Mouse (Mus musculus): ENCODE measurements around the gene Gm17374.
A peak's percentile ranks its signal among the peaks of the same experiment; 100 is the strongest.
"Not testable (repeated sequence)": the region's sequence is repeated elsewhere in the genome, so short reads cannot be mapped to it uniquely, and the experiment has no call there.

Gm17374 gene

DNA sequence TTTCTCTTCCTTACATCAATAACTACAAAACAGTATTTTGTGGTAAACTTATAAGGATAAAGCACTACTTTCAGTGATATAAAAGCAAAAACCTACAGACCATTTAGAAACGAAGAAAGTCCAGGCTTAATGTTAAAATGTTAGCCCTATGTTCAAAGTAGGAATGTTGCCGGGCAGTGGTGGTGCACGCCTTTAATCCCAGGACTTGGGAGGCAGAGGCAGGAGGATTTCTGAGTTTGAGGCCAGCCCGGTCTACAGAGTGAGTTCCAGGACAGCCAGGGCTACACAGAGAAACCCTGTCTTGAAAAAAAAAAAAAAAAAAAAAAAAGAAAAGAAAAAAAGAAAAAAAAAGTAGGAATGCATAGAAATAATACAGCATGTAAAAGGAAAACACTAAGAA is at the start of gene Gm17374:
Gene Gm17374, plus strand, starts transcription at position 301 of the 400 bp plus-strand sequence.
- not testable (repeated sequence) for DNase-seq (ENCODE audit: low spot score)

GRCm38 (mm10) chr2:140104951-140105350 is 46.9 kb upstream of the Gm17374 start:
- no peak for DNase-seq (ENCODE audit: low spot score)

- no peak for DNase-seq (ENCODE audit: low spot score)
Measured at GRCm38 (mm10) chr2:140107641-140108040, 44.2 kb upstream of the Gm17374 start.

GRCm38 (mm10) chr2:140108945-140109344 is 42.9 kb upstream of the Gm17374 start:
- DNase-seq (ENCODE audit: low spot score), result no peak

DNA sequence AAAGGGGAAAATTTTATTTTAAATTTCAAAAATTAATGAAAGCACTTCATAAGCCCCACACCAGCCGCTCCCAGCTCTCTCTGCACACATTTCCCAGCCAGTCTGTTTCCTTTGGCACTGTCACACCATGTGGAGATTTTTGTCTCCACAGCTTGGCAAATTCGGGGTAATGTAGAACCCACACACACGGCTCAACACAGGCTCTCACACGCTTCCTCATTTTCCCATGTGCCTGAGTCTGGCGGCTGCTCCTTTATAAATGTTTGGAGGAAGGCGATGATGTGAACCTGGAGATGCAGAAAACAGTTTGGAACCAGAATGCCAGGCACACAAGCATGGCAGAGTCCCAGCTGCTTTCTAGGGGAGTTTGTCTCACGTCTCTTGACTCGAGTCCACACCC is 38.0 kb upstream of the Gm17374 start:
- DNase-seq (ENCODE audit: low spot score), result no peak

DNA sequence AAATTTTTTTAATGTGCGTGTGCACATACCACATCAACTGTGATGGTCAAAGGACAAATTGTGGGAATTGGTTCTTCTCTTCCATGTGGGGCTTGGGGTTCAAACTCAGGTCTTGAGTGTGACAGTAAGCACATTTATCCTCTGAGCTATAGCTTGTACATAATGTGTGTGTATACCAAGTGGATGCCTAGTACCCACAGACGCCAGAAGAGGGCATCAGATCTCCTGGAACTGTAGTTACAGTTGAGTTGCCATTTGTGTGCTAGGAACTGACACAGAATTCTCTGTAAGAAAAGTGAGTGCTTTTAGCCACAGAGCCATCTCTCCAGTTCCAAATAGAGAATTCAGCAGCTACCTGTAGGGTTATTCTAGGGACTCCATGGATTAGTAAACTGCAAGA is 26.3 kb upstream of the Gm17374 start:
- no peak for DNase-seq (ENCODE audit: low spot score)

GRCm38 (mm10) chr2:140159186-140159730 is 7.4 kb downstream of the Gm17374 start:
- DNase-seq (ENCODE audit: low spot score), result no peak

DNA sequence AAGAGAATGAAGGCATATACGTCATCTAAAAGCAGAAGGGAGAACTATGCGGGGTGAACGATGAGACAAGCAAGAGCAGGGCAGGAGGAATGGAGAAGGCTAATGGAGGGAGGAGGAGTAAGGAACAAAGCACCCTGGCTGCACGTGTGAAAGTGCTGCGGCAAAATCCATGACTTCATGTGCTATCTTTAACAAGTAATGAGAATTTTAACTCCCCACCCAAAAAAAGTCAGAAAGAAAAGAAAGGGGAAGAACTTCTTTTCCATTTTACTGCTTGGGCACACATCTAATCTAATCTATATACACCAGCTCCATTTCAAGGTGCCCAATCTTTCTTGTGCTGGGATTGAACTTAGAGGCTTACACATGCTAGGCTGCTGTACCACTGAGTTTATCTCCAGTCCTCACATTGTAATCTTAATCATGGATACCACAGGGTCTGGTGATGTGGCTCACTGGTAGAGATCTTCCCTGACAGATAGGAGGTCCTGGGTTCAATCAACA is 11.6 kb downstream of the Gm17374 start:
- DNase-seq (ENCODE audit: low spot score), result no peak

GRCm38 (mm10) chr2:140169057-140169456 is 17.2 kb downstream of the Gm17374 start:
- DNase-seq (ENCODE audit: low spot score), result no peak

- peak; percentile 96 for DNase-seq (ENCODE audit: low spot score)
Measured at GRCm38 (mm10) chr2:140170127-140170802, 18.4 kb downstream of the Gm17374 start, which contains the start of the genes Esf1 and Ndufaf5. TSS of gene Esf1 (minus strand) at chr2:140170564. TSS of gene Ndufaf5 (plus strand) at chr2:140170649.

DNA sequence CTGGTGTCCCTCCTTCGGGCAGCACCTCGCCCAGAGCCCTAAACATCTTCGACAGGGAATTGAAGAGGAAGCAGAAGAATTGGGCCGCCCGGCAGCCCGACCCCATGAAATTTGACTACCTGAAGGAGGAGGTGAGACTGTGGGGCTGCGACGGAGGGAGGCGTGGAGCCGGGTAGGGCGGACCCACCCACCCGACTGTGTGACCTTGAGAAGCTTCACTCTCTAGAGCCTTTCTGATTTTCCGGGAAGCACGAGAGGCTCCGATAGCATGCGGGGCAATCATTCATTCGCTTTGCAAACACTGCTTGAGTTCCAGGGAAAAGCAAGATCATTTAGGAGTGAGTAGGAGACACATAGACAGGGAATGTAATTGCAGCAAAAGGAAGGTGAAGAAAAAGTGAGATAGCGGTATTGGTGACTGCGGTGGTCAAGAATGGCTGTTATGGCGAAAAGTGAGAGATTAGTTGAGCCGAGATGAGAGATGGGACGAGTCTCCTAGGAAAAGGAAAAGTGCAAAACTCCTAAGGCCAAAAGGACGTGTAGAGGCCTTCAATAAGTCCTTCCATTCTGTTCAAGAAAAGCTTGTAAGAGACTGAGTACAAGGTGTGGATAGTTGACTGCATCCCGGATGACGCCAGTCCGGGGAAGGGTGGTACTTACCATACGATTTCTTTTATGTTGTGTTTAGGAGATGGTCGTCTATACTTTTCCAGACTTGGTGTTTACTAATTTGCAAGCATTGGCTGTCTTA is 19.1 kb downstream of the Gm17374 start:
- no peak for DNase-seq (ENCODE audit: low spot score)

- DNase-seq (ENCODE audit: low spot score), result not testable (repeated sequence)
Measured at GRCm38 (mm10) chr2:140185685-140186210, 33.9 kb downstream of the Gm17374 start.

- DNase-seq (ENCODE audit: low spot score), result no peak
Measured at GRCm38 (mm10) chr2:140200713-140201112, 48.9 kb downstream of the Gm17374 start.

- DNase-seq (ENCODE audit: low spot score), result no peak
Measured at GRCm38 (mm10) chr2:140202573-140202972, 50.7 kb downstream of the Gm17374 start.

Data from ovary, postnatal 36 days (tissue).